Mouse (Mus musculus) Patski (cell line): ENCODE results near the gene Gm10944. TPM values are rescaled to one million over a fixed set of nuclear protein-coding genes. Genes with fewer than 3 reads are reported as not detected.

ENCODE experiments used
- ATAC-seq: fragments of 100-300 bp; one replicate; pipeline ENCODE4 v1.8.0; 2021
- CTCF ChIA-PET: fragments of 350-600 bp; sonication (Branson Sonifier 250); formaldehyde crosslinking; loops from one replicate; lab custom pipeline; 2022; ENCODE audit warnings: inconsistent platforms; lab: Charles Lee
- POLR2A ChIA-PET: fragments of 350-600 bp; sonication (Branson Sonifier 250); formaldehyde crosslinking; loops from one replicate; lab custom pipeline; 2022; ENCODE audit warnings: antibody characterized with exemption, inconsistent platforms; lab: Charles Lee
- DNase-seq: peaks from one replicate; pipeline ENCODE4 v3.0.0-alpha.2; 2011; ENCODE audit warnings: low read depth, low spot score
- H3K27me3 ChIP-seq: fragments of 371-371 bp; one replicate; pipeline ENCODE4 v1.5.1; 2021
- CTCF ChIP-seq: fragments of 100-300 bp; IDR thresholded peaks from one replicate; pipeline ENCODE4 v1.5.1; 2021
- in situ Hi-C: fragments of 300-500 bp; cut with MboI; formaldehyde crosslinking; loops from 3 replicates; pipeline ENCODE4 v1.11.1; 2018; ENCODE audit warnings: low pct_unique_long_range_greater_than_20kb, mixed read lengths
- polyA plus RNA-seq: library from polyadenylated mRNA; unstranded; gene quantifications from one replicate; pipeline ENCODE4 v1.2.3, GENCODE M21; 2021

The Gm10944 gene
- polyA plus RNA-seq, 1 experiment from 2014 or later = not detected

GRCm38 (mm10) chr10:10710359-10710758 is 29.2 kb downstream of the Gm10944 start:
- H3K27me3 ChIP-seq = no peaks in the 10 kb centered on the region
- DNase-seq (no peak), ATAC-seq (no peak)
- ChIA-PET CTCF (interaction anchor here (1.2 kb wide), 1 partner anchor 14 kb away, joined by 3 read pairs; no protein-coding TSS in a partner anchor), POLR2A (no interaction called here)
- in situ Hi-C loops = no loop called here
- no peak for TF ChIP-seq CTCF

DNA sequence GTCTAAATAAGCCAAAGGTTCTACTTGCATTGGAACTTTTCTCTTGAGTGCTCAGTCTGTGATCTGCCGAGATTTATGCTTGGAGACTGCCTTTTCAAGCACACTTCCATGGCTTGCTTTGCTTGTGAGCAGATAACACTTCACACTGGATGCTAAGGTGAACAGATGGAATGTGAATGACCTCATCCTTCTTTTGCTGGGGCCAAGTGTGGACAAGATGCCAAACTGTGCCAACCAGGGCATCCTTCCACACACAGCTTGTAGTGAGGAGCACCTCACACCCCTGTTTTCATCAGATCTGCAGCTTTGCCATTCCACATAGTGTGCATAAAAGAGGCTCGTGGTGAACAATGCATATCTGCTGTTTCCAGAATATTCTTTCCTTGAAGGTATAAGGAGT is 29.7 kb downstream of the Gm10944 start:
- in situ Hi-C loops = no loop called here
- CTCF ChIA-PET = interaction anchor here (1.2 kb wide), 1 partner anchor 14 kb away, joined by 3 read pairs; no protein-coding TSS in a partner anchor

DNA sequence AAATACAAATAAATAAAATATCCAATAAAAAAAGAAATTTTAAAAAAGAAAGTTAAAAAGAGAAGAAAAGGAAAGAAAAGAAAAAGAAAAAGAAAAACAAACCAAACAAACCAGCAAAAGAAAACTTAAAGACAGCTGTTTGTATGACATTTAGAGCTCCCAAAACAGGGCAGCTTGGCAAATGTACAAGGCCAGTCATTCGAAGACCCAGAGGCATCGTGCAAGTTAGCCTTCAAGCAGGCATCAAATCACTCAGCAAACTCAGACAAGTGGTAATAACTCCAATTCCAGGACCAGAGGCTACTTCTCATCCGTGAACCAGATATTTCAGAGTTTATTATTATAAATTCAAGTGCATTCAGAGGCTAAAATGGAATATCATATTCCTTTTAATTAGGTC is 45.4 kb downstream of the Gm10944 start:
- ChIA-PET CTCF (no interaction called here), POLR2A (no interaction called here)
- no peak for ATAC-seq
- DNase-seq = no peak
- in situ Hi-C loops = no loop called here
- H3K27me3 ChIP-seq = no peaks in the 10 kb centered on the region
- TF ChIP-seq CTCF = no peak

More for the DNA sequence above, 29.7 kb downstream of the Gm10944 start:
- POLR2A ChIA-PET = no interaction called here
- no peak for TF ChIP-seq CTCF
- ATAC-seq (peak; percentile 85), DNase-seq (no peak)
- H3K27me3 ChIP-seq = no peaks in the 10 kb centered on the region

Other genes starting within 250 kb of the Gm10944 start
- gene Adgb, start 209.0 kb upstream of the Gm10944 start, polyA plus RNA-seq = not detected
- gene Rab32, start 123.1 kb upstream of the Gm10944 start, polyA plus RNA-seq = 18.6 TPM